Mouse (Mus musculus) lung, embryonic 14.5 days (tissue): Measurements from ENCODE around the gene Gucy2g. TPM values are rescaled to one million over a fixed set of nuclear protein-coding genes. Genes with fewer than 3 reads are reported as not detected.

Source experiments
- ATAC-seq: fragments of 200-750 bp; cut with Nextera tagmentation; 2 replicates; pipeline ENCODE4 v1.8.0; 2017; ENCODE audit warnings: mild to moderate bottlenecking, moderate TSS enrichment, moderate library complexity; ENCODE audit not compliant: insufficient read depth
- DNase-seq: peaks from one replicate; pipeline ENCODE4 v3.0.0-alpha.2; 2015
- H3K27ac ChIP-seq: fragments of 300-500 bp; sonication (generic); 2 replicates; pipeline ENCODE4 v1.5.1; 2014; ENCODE audit warnings: low read depth, mild to moderate bottlenecking, moderate library complexity
- H3K27me3 ChIP-seq: fragments of 300-500 bp; sonication (generic); 2 replicates; pipeline ENCODE4 v1.6.1; 2014; ENCODE audit warnings: low read length, control low read depth; ENCODE audit not compliant: insufficient read depth
- H3K36me3 ChIP-seq: fragments of 300-500 bp; sonication (generic); 2 replicates; pipeline ENCODE4 v1.6.1; 2014; ENCODE audit warnings: control low read depth; ENCODE audit not compliant: insufficient read depth
- H3K4me1 ChIP-seq: fragments of 300-500 bp; sonication (generic); 2 replicates; pipeline ENCODE4 v1.6.1; 2014; ENCODE audit warnings: antibody characterized with exemption, control low read depth; ENCODE audit not compliant: insufficient read depth
- H3K4me2 ChIP-seq: fragments of 300-500 bp; sonication (generic); 2 replicates; pipeline ENCODE4 v1.6.1; 2014; ENCODE audit warnings: mild to moderate bottlenecking
- H3K4me3 ChIP-seq: fragments of 300-500 bp; sonication (generic); 2 replicates; pipeline ENCODE4 v1.5.1; 2014; ENCODE audit warnings: low read depth, low read length
- H3K9ac ChIP-seq: fragments of 300-500 bp; sonication (generic); 2 replicates; pipeline ENCODE4 v1.6.1; 2014
- H3K9me3 ChIP-seq: fragments of 300-500 bp; sonication (generic); 2 replicates; pipeline ENCODE4 v1.6.1; 2016; ENCODE audit warnings: low read depth, low read length, control low read depth
- CTCF ChIP-seq: IDR thresholded peaks from 2 replicates; pipeline ENCODE4 v1.5.1; 2016; ENCODE audit warnings: antibody characterized with exemption, low read depth
- WGBS: fragments of 180-500 bp; shearing (Covaris S2); extraction: QIAGEN DNeasy Blood & Tissue Kit; methylation state at CpG from one replicate; pipeline ENCODE4 v1.1.7; 2014; 5-methylcytosine and 5-hydroxymethylcytosine counted together
- polyA plus RNA-seq: library from polyadenylated mRNA; unstranded; fragments of >200 nt; fragmentation: Nextera tagmentation; extraction: Ambion mirVana; gene quantifications from 2 replicates; pipeline ENCODE4 v1.2.1, GENCODE M21; 2014

Gene Gucy2g
- polyA plus RNA-seq, 1 experiment from 2014 or later, result not detected

DNA sequence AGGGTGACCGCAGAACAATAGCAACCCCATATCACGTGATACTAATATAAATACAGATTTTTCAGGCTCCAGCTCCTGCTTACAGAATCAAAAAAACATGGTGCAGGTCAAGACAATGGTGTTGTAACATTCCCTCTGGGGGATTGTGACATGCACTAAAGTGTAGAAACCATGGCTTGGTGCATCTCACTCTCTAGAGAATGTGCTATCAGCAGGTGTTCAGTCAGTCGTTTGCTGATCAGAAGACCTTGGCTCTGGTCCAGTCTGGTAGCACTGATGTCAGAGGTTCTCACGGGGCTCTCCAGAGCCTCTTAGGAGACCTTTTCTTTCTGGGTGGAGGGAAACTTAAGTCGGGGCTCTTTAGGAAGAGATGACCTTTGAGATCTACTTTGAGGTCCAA, 9.4 kb upstream of the Gucy2g start:
- ATAC-seq, result no peak
- no peak for DNase-seq
- Histone ChIP-seq H3K4me3 (no peak overlapping the region), H3K27me3 (no peaks in the 10 kb centered on the region), H3K9me3 (no peaks in the 10 kb centered on the region), H3K4me1 (no peaks in the 10 kb centered on the region; the same call in none of the 2 replicates), H3K36me3 (no peaks in the 10 kb centered on the region), H3K27ac (no peak overlapping the region), H3K4me2 (no peak overlapping the region), H3K9ac (no peak overlapping the region)
- WGBS, result 69% methylated on average over 5 of the region's 5 CpGs
- no peak for TF ChIP-seq CTCF

DNA sequence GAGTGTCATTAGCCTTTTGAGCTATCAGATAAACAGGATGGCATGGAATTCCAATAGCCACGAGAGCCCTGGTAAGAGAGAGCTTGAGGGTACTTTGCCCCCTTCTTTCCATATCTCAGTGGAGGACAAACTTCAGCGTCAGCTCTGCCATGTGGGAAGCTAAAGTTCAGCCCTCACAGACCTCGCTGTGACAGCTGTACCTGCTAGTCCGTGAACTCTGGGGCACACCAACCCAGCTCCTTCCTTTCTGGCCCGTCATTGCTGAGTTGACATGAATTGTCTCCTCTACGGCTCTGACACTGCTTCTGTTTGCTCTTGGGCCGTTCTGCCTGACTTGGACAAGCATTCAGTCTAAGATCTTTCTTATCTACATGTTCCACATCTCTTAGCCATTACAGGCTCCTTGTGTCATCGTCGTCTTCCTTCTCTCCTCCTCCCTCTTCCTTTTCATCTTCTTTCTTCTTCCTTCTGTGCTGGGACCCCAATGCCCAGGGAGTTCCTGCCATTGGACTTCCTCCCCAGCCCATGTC, 7.0 kb upstream of the Gucy2g start:
- WGBS, result 36% methylated on average over 9 of the region's 9 CpGs
- H3K9me3 ChIP-seq, result no peaks in the 10 kb centered on the region
- no peaks in the 10 kb centered on the region for H3K27me3 ChIP-seq
- DNase-seq (no peak), ATAC-seq (no peak)
- peaks cover 8% of the 10 kb centered on the region; the same call in 1 of the 2 replicates for H3K4me1 ChIP-seq
- H3K9ac ChIP-seq, result no peak overlapping the region
- no peak overlapping the region for H3K4me3 ChIP-seq
- H3K27ac ChIP-seq, result no peak overlapping the region
- H3K36me3 ChIP-seq, result no peaks in the 10 kb centered on the region
- no peak for TF ChIP-seq CTCF
- no peak overlapping the region for H3K4me2 ChIP-seq

GRCm38 (mm10) chr19:55247563-55247962, 6.5 kb upstream of the Gucy2g start:
- no peak for DNase-seq
- Histone ChIP-seq H3K4me2 (no peak overlapping the region), H3K9ac (no peak overlapping the region), H3K9me3 (no peaks in the 10 kb centered on the region), H3K4me3 (no peak overlapping the region), H3K27ac (no peak overlapping the region), H3K36me3 (no peaks in the 10 kb centered on the region), H3K27me3 (no peaks in the 10 kb centered on the region), H3K4me1 (peaks cover 8% of the 10 kb centered on the region; the same call in 1 of the 2 replicates)
- no peak for ATAC-seq
- 60% methylated on average over 5 of the region's 5 CpGs for WGBS
- no peak for TF ChIP-seq CTCF

- Histone ChIP-seq H3K27ac (peak overlapping the region; percentile 61), H3K27me3 (no peaks in the 10 kb centered on the region), H3K9me3 (no peaks in the 10 kb centered on the region), H3K4me1 (peaks cover 8% of the 10 kb centered on the region; the same call in 1 of the 2 replicates), H3K4me3 (no peak overlapping the region), H3K9ac (no peak overlapping the region), H3K4me2 (no peak overlapping the region), H3K36me3 (no peaks in the 10 kb centered on the region)
- TF ChIP-seq CTCF, result peak; percentile 66
- peak; percentile 89 for ATAC-seq
- WGBS, result 11% methylated on average over 7 of the region's 7 CpGs
- DNase-seq, result peak; percentile 86
Observed at GRCm38 (mm10) chr19:55244791-55245231, 3.8 kb upstream of the Gucy2g start.

DNA sequence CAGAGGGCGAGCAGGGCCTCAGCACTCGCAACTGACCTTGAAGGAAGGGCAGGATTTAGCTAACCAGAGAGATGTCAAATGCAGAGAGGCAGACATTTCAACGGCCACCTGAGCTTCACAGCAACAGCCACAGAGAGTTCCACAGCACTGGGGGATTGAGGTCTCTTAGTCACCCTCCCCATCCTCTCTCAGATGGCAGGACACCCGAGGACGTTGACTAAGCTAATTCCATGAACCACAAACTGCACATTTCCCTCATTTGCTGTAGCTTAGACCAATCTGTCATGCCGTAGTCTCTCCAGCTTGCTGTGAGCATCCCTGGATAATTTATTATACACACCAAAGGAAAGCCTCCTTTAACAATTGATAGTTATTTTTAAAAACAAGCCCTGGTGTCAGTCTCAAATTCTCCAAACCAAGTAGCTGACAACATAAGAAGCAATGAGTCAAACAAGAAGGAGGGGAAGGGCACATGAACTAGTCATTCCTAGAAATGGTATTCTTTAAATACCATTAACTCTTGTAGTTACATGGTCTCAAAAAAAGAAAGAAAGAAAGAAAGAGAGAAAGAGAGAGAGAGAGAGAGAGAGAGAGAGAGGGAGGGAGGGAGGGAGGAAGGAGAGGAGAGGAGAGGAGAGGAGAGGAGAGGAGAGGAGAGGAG, 1.1 kb downstream of the Gucy2g start:
- Histone ChIP-seq H3K36me3 (no peaks in the 10 kb centered on the region), H3K4me1 (peaks cover 3% of the 10 kb centered on the region; the same call in 1 of the 2 replicates), H3K27ac (no peak overlapping the region), H3K27me3 (no peaks in the 10 kb centered on the region), H3K4me2 (no peak overlapping the region), H3K4me3 (no peak overlapping the region), H3K9ac (no peak overlapping the region), H3K9me3 (no peaks in the 10 kb centered on the region)
- WGBS, result 58% methylated on average over 6 of the region's 6 CpGs
- TF ChIP-seq CTCF, result no peak
- DNase-seq, result no peak
- no peak for ATAC-seq

DNA sequence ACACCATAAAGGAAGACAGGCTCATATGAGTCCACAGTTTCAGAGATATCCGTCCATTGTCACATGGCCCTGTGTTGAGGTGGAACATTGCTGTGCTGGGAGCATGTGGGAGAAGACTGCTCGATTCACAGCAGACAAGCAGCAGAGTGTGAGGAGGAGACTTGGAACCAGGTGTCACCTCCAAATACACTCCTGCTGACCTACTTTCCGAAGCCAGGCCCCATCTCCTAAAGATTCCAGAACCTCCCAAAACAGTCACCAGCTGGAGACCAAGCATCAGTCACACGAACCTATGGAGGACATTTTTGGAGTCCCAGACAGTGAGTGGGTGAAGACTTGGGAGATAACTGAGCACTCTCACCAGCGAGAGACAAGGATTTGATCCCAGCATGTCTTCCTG, 4.5 kb downstream of the Gucy2g start:
- no peak overlapping the region for H3K4me2 ChIP-seq
- 76% methylated on average over 5 of the region's 5 CpGs for WGBS
- no peak overlapping the region for H3K27ac ChIP-seq
- H3K4me3 ChIP-seq, result no peak overlapping the region
- no peaks in the 10 kb centered on the region for H3K27me3 ChIP-seq
- H3K9ac ChIP-seq, result no peak overlapping the region
- TF ChIP-seq CTCF, result no peak
- DNase-seq (no peak), ATAC-seq (no peak)
- H3K4me1 ChIP-seq, result no peaks in the 10 kb centered on the region
- H3K36me3 ChIP-seq, result no peaks in the 10 kb centered on the region
- H3K9me3 ChIP-seq, result no peaks in the 10 kb centered on the region

DNA sequence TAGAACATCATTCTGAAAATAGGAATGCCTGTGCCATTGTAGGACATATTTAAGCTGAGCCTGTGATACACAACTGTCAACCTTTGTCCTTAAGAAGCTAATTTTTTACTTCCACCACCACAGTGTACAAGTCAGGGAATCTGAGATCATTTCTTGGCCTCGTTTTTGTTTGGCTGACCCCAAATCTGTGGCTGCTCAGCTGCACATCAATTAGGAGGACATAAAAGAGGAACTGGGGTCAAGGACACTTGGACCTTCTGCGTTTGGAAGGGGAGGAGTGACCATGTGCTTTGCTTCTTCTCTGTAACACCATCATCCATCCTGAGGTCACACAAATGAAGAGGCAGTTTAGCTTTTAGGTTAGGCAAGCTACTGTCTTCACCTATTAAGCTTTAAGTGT, 5.0 kb downstream of the Gucy2g start:
- Histone ChIP-seq H3K36me3 (no peaks in the 10 kb centered on the region), H3K9ac (no peak overlapping the region), H3K4me2 (no peak overlapping the region), H3K4me1 (no peaks in the 10 kb centered on the region), H3K27me3 (no peaks in the 10 kb centered on the region), H3K27ac (no peak overlapping the region), H3K4me3 (no peak overlapping the region), H3K9me3 (no peaks in the 10 kb centered on the region)
- 25% methylated on average over 2 of the region's 2 CpGs for WGBS
- no peak for TF ChIP-seq CTCF
- DNase-seq (no peak), ATAC-seq (no peak)
